Mouse (Mus musculus) C2C12 (cell line): ENCODE measurements around the gene Phlda1.

Experiments used
- CTCF ChIP-seq: IDR thresholded peaks from one replicate; pipeline ENCODE4 v1.5.1; 2011; ENCODE audit not compliant: control insufficient read depth, insufficient read depth, insufficient read length
- MYOD1 ChIP-seq: IDR thresholded peaks from one replicate; pipeline ENCODE4 v1.6.1; 2011; ENCODE audit warnings: low read depth; ENCODE audit not compliant: control insufficient read depth, insufficient read length
- USF1 ChIP-seq: IDR thresholded peaks from one replicate; pipeline ENCODE4 v1.6.1; 2011; ENCODE audit warnings: low read depth, mild to moderate bottlenecking, control low read depth, moderate library complexity

- no peak for TF ChIP-seq MYOD1
- TF ChIP-seq CTCF = no peak
- no peak for TF ChIP-seq USF1
These were observed 48.0 kb upstream of the Phlda1 start for GRCm38 (mm10) chr10:111458088-111458487.
